In the genomic region with DNA sequence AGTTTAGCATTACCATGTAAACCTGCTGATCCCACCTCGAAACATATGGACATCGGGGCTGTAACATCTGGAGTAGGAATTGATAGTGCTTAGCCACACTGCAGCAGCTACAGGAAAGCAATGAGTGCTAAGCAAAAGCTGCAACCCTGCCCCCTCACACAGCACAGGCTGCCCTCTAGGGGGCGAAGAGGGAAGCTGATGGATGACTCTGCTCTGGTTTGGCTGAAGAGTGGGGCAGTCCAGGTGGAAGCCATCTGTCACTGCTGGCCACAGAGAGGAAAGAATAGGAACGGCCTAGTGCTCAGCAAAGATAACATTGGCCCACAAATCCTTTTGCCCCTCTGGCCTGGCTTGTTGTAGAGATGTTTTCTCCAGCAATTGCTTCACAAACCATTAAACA, we compare ENCODE assay signal across 8 mouse cellular contexts.
A peak's percentile ranks its signal among the peaks of the same experiment; 100 is the strongest.
DNase-seq lines count a peak whose midpoint lies in the region; ATAC-seq and TF ChIP-seq lines count a peak whose summit lies in the region.

No protein-coding gene starts in this region.

- H3K9ac ChIP-seq in hindbrain, postnatal 0 days (replicated peaks; ENCODE audit: low read length) = no peak overlapping the region
- no peak overlapping the region for H3K9ac ChIP-seq in liver, adult 2 months (ENCODE audit: low read depth, low read length)
- no peak overlapping the region for H3K9ac ChIP-seq in neural tube, embryonic 12.5 days

- H3K27me3 ChIP-seq in thymus, adult 2 months (ENCODE audit: control insufficient read depth, insufficient read depth, low read length) = no peaks in the 10 kb centered on the region
- H3K27me3 ChIP-seq in hindbrain, postnatal 0 days (ENCODE audit: insufficient read depth, low read length) = no peaks in the 10 kb centered on the region
- no peaks in the 10 kb centered on the region for H3K27me3 ChIP-seq in liver, adult 2 months (ENCODE audit: control insufficient read depth, insufficient read depth, low read length)
- no peaks in the 10 kb centered on the region; the same call in 1 of the 2 replicates for H3K27me3 ChIP-seq in neural tube, embryonic 12.5 days (replicated peaks)

- no peaks in the 10 kb centered on the region for H3K9me3 ChIP-seq in hindbrain, postnatal 0 days (ENCODE audit: low read length)
- H3K9me3 ChIP-seq in neural tube, embryonic 12.5 days = no peaks in the 10 kb centered on the region

- H3K27ac ChIP-seq in thymus, adult 2 months (ENCODE audit: control insufficient read depth, insufficient read depth, low read length) = no peak overlapping the region
- H3K27ac ChIP-seq in hindbrain, postnatal 0 days = 0 out of 2 replicates have a peak overlapping the region, but pooled peaks have one; percentile 11
- H3K27ac ChIP-seq in liver, adult 2 months (replicated peaks; ENCODE audit: insufficient read depth, low read depth, low read length) = no peak overlapping the region
- no peak overlapping the region for H3K27ac ChIP-seq in neural tube, embryonic 12.5 days

- DNase-seq in thymus, adult 2 months = peak; percentile 22
- no peak for DNase-seq in thymus, adult 18-20 months
- DNase-seq in cerebellum, postnatal 25 days = peak; percentile 92 to 95
- DNase-seq in gastrocnemius, postnatal 25 days = peak; percentile 67
- DNase-seq in hindbrain, postnatal 0 days (ENCODE audit: low spot score) = peak; percentile 90
- no peak for DNase-seq in liver, adult 2 months (ENCODE audit: extremely low read depth, low read depth, low spot score)
- DNase-seq in urinary bladder, postnatal 4 days (ENCODE audit: low spot score in 2 of 2) = peak; percentile 69 to 74

- H3K79me2 ChIP-seq in liver, adult 2 months (ENCODE audit: control insufficient read depth, insufficient read depth, low read length) = no peaks in the 10 kb centered on the region

- H3K4me2 ChIP-seq in hindbrain, postnatal 0 days (ENCODE audit: low read depth, low read length) = no peak overlapping the region
- no peak overlapping the region for H3K4me2 ChIP-seq in neural tube, embryonic 12.5 days (replicated peaks)

- ATAC-seq in hindbrain, postnatal 0 days = peak; percentile 88
- peak; percentile 70 for ATAC-seq in neural tube, embryonic 12.5 days (ENCODE audit: low FRiP score, low read depth)

- H3K4me1 ChIP-seq in thymus, adult 2 months (replicated peaks; ENCODE audit: control insufficient read depth, insufficient read depth, low read length) = no peaks in the 10 kb centered on the region; the same call in 1 of the 2 replicates
- peaks cover 8% of the 10 kb centered on the region; the same call in 1 of the 2 replicates for H3K4me1 ChIP-seq in hindbrain, postnatal 0 days (ENCODE audit: insufficient read depth, low read length)
- H3K4me1 ChIP-seq in liver, adult 2 months (ENCODE audit: control insufficient read depth, insufficient read depth, low read length) = peaks cover 28% of the 10 kb centered on the region
- peaks cover 19% of the 10 kb centered on the region for H3K4me1 ChIP-seq in neural tube, embryonic 12.5 days

- peak; percentile 50; the same call in 1 of the 2 replicates for TF ChIP-seq CTCF in thymus, adult 2 months (IDR thresholded peaks at IDR 0.05; ENCODE audit: borderline replicate concordance, control insufficient read depth, extremely low read depth, insufficient read depth, low read length, poor library complexity)
- peak; percentile 91 for TF ChIP-seq CTCF in hindbrain, postnatal 0 days (IDR thresholded peaks at IDR 0.05; ENCODE audit: low read depth)
- TF ChIP-seq CTCF in liver, adult 2 months (IDR thresholded peaks at IDR 0.05; ENCODE audit: low read depth, low read length) = peak; percentile 90

- H3K36me3 ChIP-seq in thymus, adult 2 months (ENCODE audit: control insufficient read depth, insufficient read depth, low read length) = no peaks in the 10 kb centered on the region
- H3K36me3 ChIP-seq in hindbrain, postnatal 0 days (ENCODE audit: insufficient read depth, low read length) = no peaks in the 10 kb centered on the region
- no peaks in the 10 kb centered on the region for H3K36me3 ChIP-seq in liver, adult 2 months (ENCODE audit: control insufficient read depth, insufficient read depth, low read length)
- peaks cover 6% of the 10 kb centered on the region for H3K36me3 ChIP-seq in neural tube, embryonic 12.5 days

- 26% methylated on average over 4 of the region's 4 CpGs for WGBS in thymus, adult 2 months
- WGBS in hindbrain, postnatal 0 days = 25% methylated on average over 4 of the region's 4 CpGs
- 39% methylated on average over 4 of the region's 4 CpGs for WGBS in liver, adult 2 months
- WGBS in neural tube, embryonic 12.5 days = 32% methylated on average over 4 of the region's 4 CpGs

- no peak for TF ChIP-seq POLR2A in thymus, adult 2 months (IDR thresholded peaks at IDR 0.05; ENCODE audit: control insufficient read depth, extremely low read depth, insufficient read depth, low read length, poor library complexity)
- no peak for TF ChIP-seq POLR2A in liver, adult 2 months (IDR thresholded peaks at IDR 0.05; ENCODE audit: extremely low read depth, insufficient read depth, low read length)

- H3K4me3 ChIP-seq in thymus, adult 2 months (ENCODE audit: control insufficient read depth, insufficient read depth, low read length) = no peak overlapping the region
- no peak overlapping the region for H3K4me3 ChIP-seq in hindbrain, postnatal 0 days (ENCODE audit: low read length)
- no peak overlapping the region for H3K4me3 ChIP-seq in liver, adult 2 months (ENCODE audit: insufficient read depth, low read depth, low read length)
- no peak overlapping the region for H3K4me3 ChIP-seq in neural tube, embryonic 12.5 days

Comparison
In these comparisons a context has a peak if more than half of its experiments do, and no peak if none do; other contexts are left out.
1. DNase-seq: peak in thymus, adult 2 months (single experiment), cerebellum, postnatal 25 days (2 of 2), gastrocnemius, postnatal 25 days (single experiment), hindbrain, postnatal 0 days (single experiment) and urinary bladder, postnatal 4 days (2 of 2); none in thymus, adult 18-20 months (0 of 2) and liver, adult 2 months (single experiment).
2. Peak in every context shown above with its lines, with median percentiles within 50 percentile points of each other: CTCF ChIP-seq.